Mouse (Mus musculus): ENCODE data around the gene Sugp2.

- TF ChIP-seq POLR2A (IDR thresholded peaks at IDR 0.05; ENCODE audit: extremely low read depth, insufficient read depth, low read length) = no peak
- TF ChIP-seq CTCF (IDR thresholded peaks at IDR 0.05; ENCODE audit: low read depth, low read length) = no peak
Observed at GRCm38 (mm10) chr8:70234781-70235128, 729 bp downstream of the Sugp2 start.
